Mouse (Mus musculus): ENCODE results near the gene Gm45213.

Gene Gm45213

DNA sequence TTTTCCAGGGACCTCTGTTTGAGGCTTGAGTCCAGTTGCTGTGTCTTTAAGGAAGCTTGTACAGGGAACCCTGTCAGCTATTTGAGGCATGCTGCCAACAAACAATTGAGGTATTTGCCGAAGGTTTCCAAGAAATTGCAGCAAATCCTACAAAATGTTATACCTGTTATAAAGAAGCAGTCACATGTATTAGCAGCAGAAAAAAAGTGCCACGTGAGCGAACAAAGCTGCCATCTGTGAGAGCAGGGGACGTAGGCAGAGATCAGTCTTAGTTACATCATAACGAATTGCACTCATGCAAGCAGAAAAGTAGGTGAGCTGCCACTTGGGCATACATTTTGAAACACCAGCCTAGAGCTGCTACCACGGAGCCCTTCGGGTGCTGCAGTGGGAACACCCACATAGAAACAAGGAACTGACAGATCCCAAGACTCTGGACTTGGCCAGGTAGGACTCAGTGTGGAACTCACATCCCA is 63.2 kb downstream of the Gm45213 start:
- DNase-seq (ENCODE audit: low spot score in 2 of 2): no peak

DNA sequence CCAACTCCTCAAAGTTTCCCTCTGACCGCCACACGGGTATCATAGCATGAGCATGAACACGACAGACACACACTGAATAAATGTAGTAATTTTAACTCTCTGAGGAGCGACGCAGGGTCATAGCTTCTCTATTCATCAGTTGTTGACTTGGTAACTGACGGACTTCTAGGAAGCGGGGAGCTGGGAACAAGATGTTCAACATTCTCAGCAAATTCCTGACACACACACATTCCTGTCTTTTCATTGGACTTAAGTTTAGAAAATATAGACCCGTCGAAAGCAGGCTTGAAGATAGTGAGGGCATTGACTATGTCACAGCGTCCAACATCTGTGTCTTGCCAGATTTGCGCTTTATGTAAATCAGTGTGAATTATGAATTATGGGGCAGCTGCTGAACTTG is 63.8 kb downstream of the Gm45213 start:
- no peak for DNase-seq (ENCODE audit: low spot score in 2 of 2)

DNA sequence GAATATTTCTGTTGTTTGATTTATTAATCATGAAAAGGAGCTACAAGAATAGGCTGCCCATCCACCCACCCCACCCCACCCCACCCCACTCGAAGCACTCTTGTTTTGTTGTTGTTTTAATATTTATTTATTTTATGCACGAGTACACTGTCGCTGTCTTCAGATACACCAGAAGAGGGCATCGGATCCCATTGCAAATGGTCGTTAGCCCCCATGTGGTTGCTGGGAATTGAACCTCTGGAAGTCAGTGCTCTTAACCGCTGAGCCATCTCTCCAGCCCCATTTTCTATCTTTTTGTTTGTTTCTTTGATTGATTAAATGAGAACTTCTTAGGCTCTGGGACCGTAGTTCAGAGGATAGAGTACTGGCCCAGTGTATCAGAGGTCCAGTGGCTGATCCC is 64.5 kb downstream of the Gm45213 start:
- peak in 1 of 2 experiments; percentile 45 for DNase-seq (ENCODE audit: low spot score in 2 of 2)

DNA sequence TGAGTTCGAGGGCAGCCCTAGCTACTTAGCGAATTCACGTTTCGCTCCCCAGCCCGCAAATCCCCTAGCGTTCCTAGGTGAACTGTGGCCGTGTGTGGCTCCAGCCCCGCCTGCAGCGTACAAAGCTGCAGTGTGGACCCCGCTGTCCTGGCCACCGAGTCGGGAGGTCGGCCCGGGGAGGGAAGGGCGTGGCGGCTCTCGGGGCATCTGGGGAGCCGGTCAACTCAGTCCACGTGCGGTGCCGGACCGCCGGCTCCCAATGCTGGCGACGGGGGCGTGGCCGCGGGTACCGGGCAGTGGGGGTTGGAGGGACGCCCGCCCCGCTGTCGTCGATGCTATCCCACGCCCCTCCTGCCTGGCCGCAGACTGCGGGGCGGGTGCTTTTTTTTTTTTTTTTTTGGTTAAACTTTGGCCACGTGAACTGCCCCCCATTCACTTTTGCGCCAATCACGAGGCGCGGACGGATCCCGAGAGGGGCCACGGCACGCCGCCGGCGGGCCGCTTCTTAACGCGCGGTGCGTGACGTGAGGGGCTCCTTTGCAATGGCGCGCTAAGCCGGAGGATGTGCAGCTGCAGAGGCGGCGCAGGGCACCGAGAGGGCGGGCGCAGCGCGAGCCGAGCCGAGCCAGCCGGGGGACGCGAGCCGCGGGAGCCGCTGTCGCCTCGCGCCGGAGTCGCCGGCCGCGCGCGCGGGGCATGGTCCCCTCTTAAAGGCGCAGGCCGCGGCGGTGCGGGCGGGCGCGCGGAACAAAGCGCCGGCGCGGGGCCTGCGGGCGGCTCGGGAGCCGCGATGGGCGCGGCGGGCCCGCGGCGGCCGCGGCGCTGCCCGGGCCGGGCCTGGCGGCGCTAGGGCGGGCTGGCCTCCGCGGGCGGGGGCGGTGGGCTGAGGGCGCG is 65.8 kb downstream of the Gm45213 start, which contains the start of gene Chsy1:
Gene Chsy1 (plus strand): TSS at position 555 of the 894 bp plus-strand sequence.
- peak; percentile 95 for DNase-seq (ENCODE audit: low spot score in 2 of 2)

GRCm38 (mm10) chr7:66109855-66110635 is 66.6 kb downstream of the Gm45213 start:
- DNase-seq (ENCODE audit: low spot score in 2 of 2): peak; percentile 55 to 57

DNA sequence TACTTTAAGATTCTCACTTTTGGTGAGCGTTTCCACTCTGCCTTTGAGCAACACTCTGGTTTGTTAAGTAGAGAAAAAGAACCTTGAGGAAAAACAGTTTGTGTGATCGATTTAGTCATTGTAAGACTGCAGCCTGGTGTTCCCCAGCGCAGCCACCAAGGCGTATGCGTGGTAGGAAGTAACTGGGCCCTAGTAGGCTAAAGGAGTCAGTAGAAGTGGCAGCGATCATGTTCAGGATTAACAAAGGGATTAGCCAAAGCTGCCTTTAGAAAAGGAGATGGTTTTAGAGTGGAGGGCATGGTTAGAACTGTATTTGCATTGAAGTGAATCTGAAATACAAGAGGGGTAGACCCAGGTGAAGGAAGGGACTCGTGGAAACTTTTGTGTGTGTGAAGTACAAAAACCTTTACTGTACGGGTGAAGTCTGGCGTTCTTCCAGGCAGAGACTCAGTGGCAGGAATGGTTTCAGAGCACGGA is 67.3 kb downstream of the Gm45213 start:
- no peak for DNase-seq (ENCODE audit: low spot score in 2 of 2)

- DNase-seq (ENCODE audit: low spot score in 2 of 2): no peak
Measured at GRCm38 (mm10) chr7:66111211-66111610, 67.8 kb downstream of the Gm45213 start.
